Mouse (Mus musculus): ENCODE results near the gene Aurka.

GRCm38 (mm10) chr2:172405011-172405410 is 34.7 kb upstream of the Aurka start:
- TF ChIP-seq POLR2A (IDR thresholded peaks at IDR 0.05; ENCODE audit: borderline replicate concordance, control insufficient read depth, low read depth, low read length) (no peak), CTCF (IDR thresholded peaks at IDR 0.05; ENCODE audit: control insufficient read depth, insufficient read depth, low read length) (no peak)
